ENCODE assay signal across 10 mouse cellular contexts in the genomic region with DNA sequence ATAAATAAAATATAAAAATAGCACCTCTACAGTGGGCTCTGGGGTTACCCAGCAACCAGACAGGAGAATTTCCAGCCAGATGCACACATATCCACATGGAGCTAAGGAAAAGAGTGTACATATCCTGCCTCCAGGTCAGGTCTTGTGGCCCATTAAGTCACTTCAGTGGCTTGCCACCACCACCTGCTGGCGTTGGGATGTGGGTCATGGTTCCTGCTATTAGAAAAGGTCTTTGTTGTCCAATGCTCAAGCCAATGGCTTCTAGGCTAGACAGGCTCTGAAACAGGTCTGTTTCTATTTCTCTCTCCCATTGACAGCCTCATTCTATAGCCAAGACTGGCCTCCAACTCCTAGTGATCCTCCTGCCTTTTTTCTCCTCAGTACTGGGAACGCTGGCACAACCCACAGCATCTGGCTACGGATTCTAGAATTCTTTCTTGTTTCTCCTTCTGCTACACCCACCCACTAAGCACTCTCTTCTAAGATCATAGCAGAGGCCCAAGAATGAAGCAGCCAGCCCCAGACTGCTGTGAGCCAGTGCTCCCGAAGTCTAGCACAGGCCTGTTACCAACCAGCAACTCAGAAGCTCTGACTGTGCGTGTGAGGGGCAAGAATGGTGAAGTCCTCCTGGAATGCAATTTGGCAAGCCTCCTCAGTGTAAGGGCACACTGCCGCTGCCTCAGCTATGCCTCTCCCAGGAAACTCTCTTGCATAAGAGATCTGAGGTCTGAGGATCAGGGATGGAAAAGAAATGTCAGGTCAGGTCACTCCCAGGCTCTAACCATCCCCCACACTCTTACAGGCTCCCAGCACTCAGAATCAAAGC. TPM values are rescaled to one million over a fixed set of nuclear protein-coding genes. Genes with fewer than 3 reads are reported as not detected.
DNase-seq lines count a peak whose midpoint lies in the region; ATAC-seq and TF ChIP-seq lines count a peak whose summit lies in the region.
"Had no signal": no experiment of that assay in that cellular context is flagged by ENCODE, and none has a peak within 500 bp of the region (broad histone marks: within the 10 kb centered on the region; RNA-seq: fewer than 3 reads in every experiment).

No protein-coding gene starts in this region.

- no peak overlapping the region for H3K9ac ChIP-seq in embryonic facial prominence, embryonic 15.5 days
- H3K9ac ChIP-seq in liver, embryonic 14.5 days (replicated peaks), result no peak overlapping the region

- no peak overlapping the region for H3K4me2 ChIP-seq in embryonic facial prominence, embryonic 15.5 days (replicated peaks)
- H3K4me2 ChIP-seq in liver, embryonic 14.5 days (ENCODE audit: low read depth), result no peak overlapping the region

- H3K36me3 ChIP-seq in embryonic facial prominence, embryonic 15.5 days, result peaks cover 9% of the 10 kb centered on the region; the same call in 1 of the 2 replicates
- H3K36me3 ChIP-seq in embryonic facial prominence, embryonic 10.5 days (replicated peaks), result peaks cover 68% of the 10 kb centered on the region
- H3K36me3 ChIP-seq in liver, embryonic 14.5 days (replicated peaks; ENCODE audit: control insufficient read depth, insufficient read depth, low read depth), result no peaks in the 10 kb centered on the region

- no peak overlapping the region for H3K4me3 ChIP-seq in embryonic facial prominence, embryonic 15.5 days (replicated peaks)
- H3K4me3 ChIP-seq in embryonic facial prominence, embryonic 10.5 days, result no peak overlapping the region
- H3K4me3 ChIP-seq in liver, embryonic 14.5 days (ENCODE audit: insufficient read depth in 1 of 2, low read depth in 2 of 2, low read length in 2 of 2), result no peak overlapping the region

- 0 out of 2 replicates have a peak, but pooled peaks have one; percentile 6 for TF ChIP-seq CTCF in liver, embryonic 14.5 days (IDR thresholded peaks at IDR 0.05; ENCODE audit: low read depth)

- no peaks in the 10 kb centered on the region for H3K9me3 ChIP-seq in embryonic facial prominence, embryonic 15.5 days (replicated peaks)
- peaks cover 7% of the 10 kb centered on the region; the same call in 1 of the 2 replicates for H3K9me3 ChIP-seq in embryonic facial prominence, embryonic 10.5 days
- H3K9me3 ChIP-seq in liver, embryonic 14.5 days (ENCODE audit: control insufficient read depth, low read length), result no peaks in the 10 kb centered on the region

- 71% methylated on average over 6 of the region's 6 CpGs for WGBS in embryonic facial prominence, embryonic 15.5 days
- 89% methylated on average over 6 of the region's 6 CpGs for WGBS in embryonic facial prominence, embryonic 10.5 days
- 81% methylated on average over 6 of the region's 6 CpGs for WGBS in liver, embryonic 14.5 days (ENCODE audit: insufficient replicate concordance)

- peak overlapping the region; percentile 13; the same call in 1 of the 2 replicates for H3K27ac ChIP-seq in embryonic facial prominence, embryonic 15.5 days (replicated peaks)
- H3K27ac ChIP-seq in embryonic facial prominence, embryonic 10.5 days (replicated peaks), result no peak overlapping the region
- no peak overlapping the region for H3K27ac ChIP-seq in liver, embryonic 14.5 days

- no peak for ATAC-seq in embryonic facial prominence, embryonic 15.5 days (ENCODE audit: insufficient number of reproducible peaks, low FRiP score, low TSS enrichment, low read depth)
- no peak for ATAC-seq in liver, embryonic 14.5 days (ENCODE audit: insufficient read depth)
- ATAC-seq in megakaryocyte progenitor cell, adult 5-6 weeks (replicated peaks; ENCODE audit: poor library complexity), result 0 out of 2 replicates have a peak, but pooled peaks have one; percentile 5
- ATAC-seq in CD4-positive, CD25-positive, alpha-beta regulatory T cell, adult 4 months, result no peak

- no peak for TF ChIP-seq EP300 in liver, embryonic 14.5 days (IDR thresholded peaks at IDR 0.05; ENCODE audit: low read depth)

- peaks cover 6% of the 10 kb centered on the region for H3K4me1 ChIP-seq in embryonic facial prominence, embryonic 15.5 days
- peaks cover 8% of the 10 kb centered on the region; the same call in 1 of the 2 replicates for H3K4me1 ChIP-seq in embryonic facial prominence, embryonic 10.5 days
- H3K4me1 ChIP-seq in liver, embryonic 14.5 days (replicated peaks; ENCODE audit: control insufficient read depth in 2 of 2, insufficient read depth in 2 of 2, low read length in 1 of 2), result peaks cover 4 to 10% of the 10 kb centered on the region in 2 experiments

- no peak for DNase-seq in embryonic facial prominence, embryonic 10.5 days (ENCODE audit: low spot score)
- no peak for DNase-seq in liver, embryonic 14.5 days (ENCODE audit: low read depth in 3 of 3, low spot score in 3 of 3)
- no peak for DNase-seq in liver
- peak; percentile 78 for DNase-seq in gastrocnemius, postnatal 25 days
- DNase-seq in yolk sac, embryonic 10.5 days (ENCODE audit: low spot score), result no peak

- H3K27me3 ChIP-seq in embryonic facial prominence, embryonic 15.5 days, result no peaks in the 10 kb centered on the region
- no peaks in the 10 kb centered on the region for H3K27me3 ChIP-seq in embryonic facial prominence, embryonic 10.5 days (replicated peaks; ENCODE audit: low read depth, poor library complexity, severe bottlenecking)
- no peaks in the 10 kb centered on the region for H3K27me3 ChIP-seq in liver, embryonic 14.5 days (ENCODE audit: control insufficient read depth, insufficient read depth, low read length)

RNA-seq across cellular contexts. Expression of a gene that starts 19.4 kb away (rescaled TPM):
- polyA plus RNA-seq in embryonic facial prominence, embryonic 15.5 days (2015; fragmentation: Nextera tagmentation; extraction: Ambion mirVana), result 9.4 and 10.3 TPM in 2 replicates
- polyA plus RNA-seq in embryonic facial prominence, embryonic 10.5 days (2016; fragmentation: Nextera tagmentation; extraction: Ambion mirVana), result 8.9 and 9.2 TPM in 2 replicates
- 1.8 and 2.2 TPM in 2 replicates for polyA plus RNA-seq in liver, embryonic 14.5 days (2012; rRNA removed)
- 0.83 and 1.5 TPM in 2 replicates for polyA plus RNA-seq in liver, embryonic 14.5 days (2014; fragmentation: Nextera tagmentation; extraction: Ambion mirVana)
- 1 to 10 TPM; 5.1 to 6.1 TPM for total RNA-seq in gastrocnemius, postnatal 25 days (2021)
- 14.7 and 14.9 TPM in 2 replicates for total RNA-seq in megakaryocyte progenitor cell, adult 5-6 weeks (2015)
- total RNA-seq in megakaryocyte progenitor cell, adult 5-6 weeks (2017), result 1.1 and 3.4 TPM in 2 replicates
- polyA plus RNA-seq in CD4-positive, CD25-positive, alpha-beta regulatory T cell, adult 4 months (2017; shearing (Covaris generic)), result 1 to 10 TPM; 3.6 to 3.9 TPM

RNA-seq across cellular contexts. Expression of a gene that starts 33.3 kb away (rescaled TPM):
- polyA plus RNA-seq in embryonic facial prominence, embryonic 15.5 days (2015; fragmentation: Nextera tagmentation; extraction: Ambion mirVana), result 0.13 and 0.15 TPM in 2 replicates
- 0.05 TPM in 1 of 2 replicates, not detected in the other for polyA plus RNA-seq in embryonic facial prominence, embryonic 10.5 days (2016; fragmentation: Nextera tagmentation; extraction: Ambion mirVana)
- polyA plus RNA-seq in liver, embryonic 14.5 days (2012; rRNA removed), result 0.02 TPM in 1 of 2 replicates, not detected in the other
- not detected in 2 replicates for polyA plus RNA-seq in liver, embryonic 14.5 days (2014; fragmentation: Nextera tagmentation; extraction: Ambion mirVana)
- not detected for total RNA-seq in gastrocnemius, postnatal 25 days (2021)
- total RNA-seq in megakaryocyte progenitor cell, adult 5-6 weeks (2015), result 0.15 TPM in 1 of 2 replicates, not detected in the other
- 0.04 TPM in 1 of 2 replicates, not detected in the other for total RNA-seq in megakaryocyte progenitor cell, adult 5-6 weeks (2017)
- not detected for polyA plus RNA-seq in CD4-positive, CD25-positive, alpha-beta regulatory T cell, adult 4 months (2017; shearing (Covaris generic))
- total RNA-seq: common myeloid progenitor, adult 5-6 weeks had no signal
- polyA plus RNA-seq: liver, embryonic 16.5 days had no signal
